Mouse (Mus musculus) bone marrow, adult 2 months (tissue): ENCODE results near the gene Asb14.

ENCODE experiments used
- CTCF ChIP-seq: fragments of 200-500 bp; IDR thresholded peaks from 2 replicates; pipeline ENCODE4 v1.5.1; 2011; ENCODE audit warnings: low read length, control low read depth; ENCODE audit not compliant: control insufficient read depth, insufficient read depth
- POLR2A ChIP-seq: fragments of 200-500 bp; IDR thresholded peaks from 2 replicates; pipeline ENCODE4 v1.6.1; 2011; ENCODE audit warnings: low read depth, mild to moderate bottlenecking, control low read depth, low read length, borderline replicate concordance; ENCODE audit not compliant: control insufficient read depth

- TF ChIP-seq CTCF: no peak
- no peak for TF ChIP-seq POLR2A
Observed at GRCm38 (mm10) chr14:26911201-26911600, 16.8 kb downstream of the Asb14 start.
